Mouse (Mus musculus) lung, postnatal 0 days (tissue): ENCODE measurements around the gene Frem2. TPM values are rescaled to one million over a fixed set of nuclear protein-coding genes. Genes with fewer than 3 reads are reported as not detected.

ENCODE experiments used
- ATAC-seq: fragments of 200-750 bp; cut with Nextera tagmentation; 2 replicates; pipeline ENCODE4 v1.8.0; 2017; ENCODE audit warnings: moderate library complexity
- DNase-seq: peaks from one replicate; pipeline ENCODE4 v3.0.0-alpha.2; 2016; ENCODE audit warnings: low spot score
- H3K27ac ChIP-seq: fragments of 300-500 bp; sonication (generic); 2 replicates; pipeline ENCODE4 v1.5.1; 2014; ENCODE audit warnings: antibody characterized with exemption, mild to moderate bottlenecking, low read length, mixed read lengths
- H3K27me3 ChIP-seq: fragments of 300-500 bp; sonication (generic); replicated peaks from 2 replicates; pipeline ENCODE4 v1.6.1; 2014; ENCODE audit warnings: low read length, mixed read lengths; ENCODE audit not compliant: insufficient read depth
- H3K36me3 ChIP-seq: fragments of 300-500 bp; sonication (generic); 2 replicates; pipeline ENCODE4 v1.6.1; 2014; ENCODE audit warnings: low read length, mixed read lengths; ENCODE audit not compliant: insufficient read depth
- H3K4me1 ChIP-seq: fragments of 300-500 bp; sonication (generic); 2 replicates; pipeline ENCODE4 v1.6.1; 2014; ENCODE audit warnings: antibody characterized with exemption, low read depth, low read length, mixed read lengths; ENCODE audit not compliant: insufficient read depth
- H3K4me2 ChIP-seq: fragments of 300-500 bp; sonication (generic); replicated peaks from 2 replicates; pipeline ENCODE4 v1.6.1; 2014; ENCODE audit warnings: low read depth, mild to moderate bottlenecking, low read length, moderate library complexity, mixed read lengths
- H3K4me3 ChIP-seq: fragments of 300-500 bp; sonication (generic); 2 replicates; pipeline ENCODE4 v1.5.1; 2014; ENCODE audit warnings: low read depth, low read length
- H3K9ac ChIP-seq: fragments of 300-500 bp; sonication (generic); replicated peaks from 2 replicates; pipeline ENCODE4 v1.6.1; 2014; ENCODE audit warnings: low read depth, mild to moderate bottlenecking
- H3K9me3 ChIP-seq: fragments of 300-500 bp; sonication (generic); 2 replicates; pipeline ENCODE4 v1.6.1; 2016; ENCODE audit warnings: low read length, mixed read lengths
- CTCF ChIP-seq: IDR thresholded peaks from 2 replicates; pipeline ENCODE4 v1.5.1; 2016; ENCODE audit warnings: antibody characterized with exemption, mild to moderate bottlenecking
- EP300 ChIP-seq: IDR thresholded peaks from 2 replicates; pipeline ENCODE4 v1.6.1; 2016; ENCODE audit warnings: antibody characterized with exemption, mild to moderate bottlenecking, control low read depth
- WGBS: fragments of 180-500 bp; shearing (Covaris S2); extraction: QIAGEN DNeasy Blood & Tissue Kit; methylation state at CpG from one replicate; pipeline ENCODE4 v1.1.7; 2014; 5-methylcytosine and 5-hydroxymethylcytosine counted together
- polyA plus RNA-seq: library from polyadenylated mRNA; unstranded; fragments of >200 nt; fragmentation: Nextera tagmentation; extraction: Ambion mirVana; gene quantifications from 2 replicates; pipeline ENCODE4 v1.2.1, GENCODE M21; 2015

The Frem2 gene
- 1.6 and 1.8 TPM in 2 replicates for polyA plus RNA-seq

DNA sequence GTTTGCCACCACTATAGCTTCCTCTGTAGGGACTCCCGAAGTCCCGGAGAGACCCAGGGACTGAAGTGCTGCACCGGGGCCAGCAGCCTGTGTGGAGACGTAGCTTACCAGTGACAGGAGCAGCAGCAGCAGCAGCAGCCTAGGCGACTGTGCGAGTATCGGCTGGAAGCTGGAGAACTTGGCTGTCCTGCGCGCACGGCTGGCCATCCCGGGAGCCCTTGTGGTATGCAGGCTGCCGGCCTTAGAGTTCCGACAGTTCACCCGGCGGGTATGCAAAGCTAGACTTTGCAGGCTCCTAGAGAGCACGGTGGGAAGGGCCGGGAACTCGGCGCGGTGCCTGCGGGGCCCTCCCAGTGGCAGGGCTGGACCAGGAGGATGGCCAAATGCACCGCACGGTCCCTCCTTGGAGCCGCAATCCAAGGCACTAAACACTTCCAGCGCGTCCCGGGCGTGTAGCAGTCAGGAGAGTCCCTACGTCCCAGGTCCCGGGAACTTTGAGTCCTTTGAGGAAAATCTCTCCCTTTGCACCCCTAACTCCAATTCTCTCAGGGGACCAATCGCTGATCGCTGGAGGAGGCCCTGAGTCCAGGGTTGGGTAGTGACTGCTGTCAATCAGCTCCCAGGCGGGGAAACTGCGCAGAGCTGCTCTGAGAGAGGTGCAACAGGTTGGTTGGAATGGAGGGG lies at the start of gene Frem2:
Frem2 (minus strand) TSS at position 478 of the 684 bp plus-strand sequence.
- H3K27ac ChIP-seq: 0 out of 2 replicates have a peak within 1 kb of the TSS, but pooled peaks have one; percentile 38
- DNase-seq (peak; percentile 88), ATAC-seq (peak; percentile 96)
- peak within 1 kb of the TSS; percentile 46 for H3K4me3 ChIP-seq
- peak within 1 kb of the TSS; percentile 89 for H3K4me2 ChIP-seq
- WGBS: 1% methylated on average over 34 of the region's 34 CpGs
- H3K4me1 ChIP-seq: peaks cover 8% of the 10 kb centered on the region
- TF ChIP-seq EP300 (no peak), CTCF (no peak)
- H3K36me3 ChIP-seq: no peaks in the 10 kb centered on the region
- H3K9me3 ChIP-seq: no peaks in the 10 kb centered on the region
- no peak within 1 kb of the TSS for H3K9ac ChIP-seq
- H3K27me3 ChIP-seq: no peaks in the 10 kb centered on the region; the same call in 1 of the 2 replicates

DNA sequence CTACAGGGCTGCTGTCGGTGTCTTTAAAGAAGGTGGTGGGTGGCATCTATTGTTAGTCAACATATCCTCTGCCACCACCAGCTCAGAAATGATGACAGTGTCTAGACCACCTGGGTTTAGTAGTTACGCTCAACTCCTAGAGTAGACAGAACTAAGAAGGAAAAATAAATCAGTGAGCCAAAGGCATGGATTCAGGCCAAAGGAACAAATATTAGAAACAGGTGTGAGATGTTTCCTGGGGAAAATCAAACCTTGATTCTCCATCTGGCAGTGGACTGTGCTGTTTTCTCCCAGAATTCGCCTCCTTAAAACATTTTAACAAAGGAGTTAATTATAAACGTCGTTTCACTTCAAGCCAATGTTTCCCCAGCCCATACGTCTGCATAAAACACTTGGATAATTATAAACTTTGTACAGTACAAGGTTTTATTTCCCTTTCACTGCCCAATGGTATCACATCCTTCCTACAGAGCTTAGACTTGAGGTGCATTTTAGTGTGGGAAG lies 48.9 kb upstream of the Frem2 start:
- Histone ChIP-seq H3K4me1 (no peaks in the 10 kb centered on the region), H3K4me2 (no peak overlapping the region), H3K36me3 (no peaks in the 10 kb centered on the region), H3K9me3 (no peaks in the 10 kb centered on the region), H3K27me3 (no peaks in the 10 kb centered on the region), H3K4me3 (no peak overlapping the region), H3K9ac (no peak overlapping the region), H3K27ac (no peak overlapping the region)
- DNase-seq (no peak), ATAC-seq (no peak)
- TF ChIP-seq EP300 (no peak), CTCF (no peak)
- WGBS: 55% methylated on average over 6 of the region's 6 CpGs

- DNase-seq: no peak
- 54% methylated on average over 8 of the region's 8 CpGs for WGBS
These were observed 46.0 kb upstream of the Frem2 start for GRCm38 (mm10) chr3:53703126-53703505.

GRCm38 (mm10) chr3:53702421-53703125 lies 45.4 kb upstream of the Frem2 start:
- 31% methylated on average over 9 of the region's 9 CpGs for WGBS

More at GRCm38 (mm10) chr3:53703126-53703505, 46.0 kb upstream of the Frem2 start:
- Histone ChIP-seq H3K4me2 (no peak overlapping the region), H3K4me3 (no peak overlapping the region), H3K4me1 (no peaks in the 10 kb centered on the region), H3K36me3 (no peaks in the 10 kb centered on the region), H3K27ac (no peak overlapping the region), H3K9ac (no peak overlapping the region), H3K27me3 (no peaks in the 10 kb centered on the region), H3K9me3 (no peaks in the 10 kb centered on the region)
- ATAC-seq: no peak
- TF ChIP-seq EP300 (no peak), CTCF (no peak)

DNA sequence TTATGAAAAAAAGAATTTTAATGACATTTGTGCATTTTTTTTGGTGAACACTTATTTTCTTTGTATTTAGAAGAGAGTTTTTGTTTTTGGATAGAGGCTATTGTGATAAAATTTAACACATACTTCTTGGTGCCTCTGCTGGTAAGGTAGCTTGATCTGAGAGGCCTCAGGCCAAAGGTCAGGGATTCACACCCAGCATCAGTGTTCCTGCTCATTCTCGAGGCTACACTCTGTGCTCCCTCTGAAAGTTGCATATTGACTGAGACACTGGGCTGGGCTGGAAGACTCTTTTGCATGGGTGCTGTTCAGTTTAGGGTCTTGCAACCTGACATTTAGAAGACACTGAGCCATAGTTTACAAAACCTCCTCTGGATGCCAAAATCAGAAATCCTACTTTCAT lies 44.8 kb upstream of the Frem2 start:
- H3K9ac ChIP-seq: no peak overlapping the region
- no peak for TF ChIP-seq CTCF
- no peak for TF ChIP-seq EP300
- no peak overlapping the region for H3K27ac ChIP-seq
- no peak overlapping the region for H3K4me3 ChIP-seq
- ATAC-seq (no peak), DNase-seq (no peak)
- H3K4me2 ChIP-seq: no peak overlapping the region
- no peaks in the 10 kb centered on the region for H3K4me1 ChIP-seq
- H3K36me3 ChIP-seq: no peaks in the 10 kb centered on the region
- H3K9me3 ChIP-seq: no peaks in the 10 kb centered on the region
- WGBS: 52% methylated on average over 1 of the region's 1 CpGs
- no peaks in the 10 kb centered on the region for H3K27me3 ChIP-seq

More at GRCm38 (mm10) chr3:53702421-53703125, 45.4 kb upstream of the Frem2 start:
- Histone ChIP-seq H3K4me1 (no peaks in the 10 kb centered on the region), H3K36me3 (no peaks in the 10 kb centered on the region), H3K9ac (no peak overlapping the region), H3K9me3 (no peaks in the 10 kb centered on the region), H3K27me3 (no peaks in the 10 kb centered on the region), H3K27ac (no peak overlapping the region), H3K4me2 (no peak overlapping the region), H3K4me3 (no peak overlapping the region)
- no peak for TF ChIP-seq CTCF
- no peak for TF ChIP-seq EP300
- DNase-seq: no peak
- ATAC-seq: no peak

DNA sequence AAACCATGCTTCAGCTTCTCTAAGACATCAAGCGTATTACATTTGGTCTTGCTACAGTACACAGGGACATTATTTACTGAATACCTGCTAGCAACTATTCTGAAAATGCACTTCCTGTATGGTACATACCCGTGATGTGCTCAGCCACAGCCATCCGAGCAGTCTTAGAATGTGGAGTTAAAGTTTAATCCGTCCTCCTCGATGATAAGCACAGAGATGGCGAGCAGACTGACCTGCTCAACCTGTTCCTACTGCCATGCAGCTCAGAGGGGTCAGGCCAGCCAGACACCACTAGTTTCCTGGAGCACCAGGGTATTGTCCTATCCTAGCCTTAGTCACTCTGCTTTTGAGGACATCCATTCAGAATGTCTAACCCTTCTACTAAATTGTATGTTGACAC lies 30.6 kb upstream of the Frem2 start:
- TF ChIP-seq CTCF: no peak
- no peak for TF ChIP-seq EP300
- Histone ChIP-seq H3K27me3 (no peaks in the 10 kb centered on the region), H3K4me2 (no peak overlapping the region), H3K4me3 (no peak overlapping the region), H3K4me1 (no peaks in the 10 kb centered on the region), H3K9me3 (no peaks in the 10 kb centered on the region), H3K27ac (no peak overlapping the region), H3K36me3 (no peaks in the 10 kb centered on the region), H3K9ac (no peak overlapping the region)
- DNase-seq: peak; percentile 18
- peak; percentile 48; the same call in 1 of the 2 replicates for ATAC-seq
- WGBS: 52% methylated on average over 6 of the region's 6 CpGs
